Mouse (Mus musculus) cerebellum, postnatal 25 days (tissue): ENCODE results near the gene Nxpe4.

Experiments
- DNase-seq, 2 experiments: peaks; one replicate each; pipeline ENCODE4 v3.0.0; 2021; ENCODE audit warnings: mixed read lengths in 2 of 2

Nxpe4 gene

GRCm38 (mm10) chr9:48241791-48242190 is 80.0 kb downstream of the Nxpe4 start:
- no peak for DNase-seq

GRCm38 (mm10) chr9:48242756-48243155 is 80.9 kb downstream of the Nxpe4 start:
- no peak for DNase-seq

- DNase-seq = no peak
Measured at GRCm38 (mm10) chr9:48244175-48244574, 82.4 kb downstream of the Nxpe4 start.

- peak in 1 of 2 experiments; percentile 41 for DNase-seq
Measured at GRCm38 (mm10) chr9:48245525-48245924, 83.7 kb downstream of the Nxpe4 start.

GRCm38 (mm10) chr9:48247276-48247675 is 85.5 kb downstream of the Nxpe4 start:
- DNase-seq = no peak

- DNase-seq = peak; percentile 9 to 10
Measured at GRCm38 (mm10) chr9:48252236-48252635, 90.4 kb downstream of the Nxpe4 start.

GRCm38 (mm10) chr9:48257001-48257400 is 95.2 kb downstream of the Nxpe4 start:
- DNase-seq = no peak

- peak; percentile 47 to 73 for DNase-seq
Measured at GRCm38 (mm10) chr9:48257741-48258423, 96.1 kb downstream of the Nxpe4 start.

GRCm38 (mm10) chr9:48264616-48265015 is 102.8 kb downstream of the Nxpe4 start:
- no peak for DNase-seq

GRCm38 (mm10) chr9:48265491-48265890 is 103.7 kb downstream of the Nxpe4 start:
- no peak for DNase-seq

GRCm38 (mm10) chr9:48266286-48267027 is 104.6 kb downstream of the Nxpe4 start:
- DNase-seq = peak; percentile 81 to 87

GRCm38 (mm10) chr9:48267028-48267441 is 105.2 kb downstream of the Nxpe4 start:
- DNase-seq = peak; percentile 53 to 62

GRCm38 (mm10) chr9:48267960-48268359 is 106.1 kb downstream of the Nxpe4 start:
- peak in 1 of 2 experiments; percentile 25 for DNase-seq

- DNase-seq = peak; percentile 4 to 15
Measured at GRCm38 (mm10) chr9:48276831-48277230, 115.0 kb downstream of the Nxpe4 start.

GRCm38 (mm10) chr9:48284221-48284620 is 122.4 kb downstream of the Nxpe4 start:
- DNase-seq = no peak

GRCm38 (mm10) chr9:48290281-48290680 is 128.5 kb downstream of the Nxpe4 start:
- DNase-seq = no peak

GRCm38 (mm10) chr9:48294754-48295153 is 132.9 kb downstream of the Nxpe4 start:
- no peak for DNase-seq

GRCm38 (mm10) chr9:48298983-48299382 is 137.2 kb downstream of the Nxpe4 start:
- DNase-seq = no peak

GRCm38 (mm10) chr9:48303564-48303963 is 141.7 kb downstream of the Nxpe4 start:
- peak in 1 of 2 experiments; percentile 6 for DNase-seq

- no peak for DNase-seq
Measured at GRCm38 (mm10) chr9:48311241-48311640, 149.4 kb downstream of the Nxpe4 start.

GRCm38 (mm10) chr9:48314194-48314593 is 152.4 kb downstream of the Nxpe4 start:
- no peak for DNase-seq

GRCm38 (mm10) chr9:48315825-48316224 is 154.0 kb downstream of the Nxpe4 start:
- no peak for DNase-seq

GRCm38 (mm10) chr9:48326338-48326737 is 164.5 kb downstream of the Nxpe4 start:
- no peak for DNase-seq

GRCm38 (mm10) chr9:48329597-48329996 is 167.8 kb downstream of the Nxpe4 start:
- DNase-seq = no peak
